Mouse (Mus musculus) bone marrow macrophage, adult 2 months (primary cell): ENCODE results near the gene Acmsd. TPM values are rescaled to one million over a fixed set of nuclear protein-coding genes. Genes with fewer than 3 reads are reported as not detected.

Experiments used
- H3K27ac ChIP-seq: 2 replicates; pipeline ENCODE4 v1.5.1; 2012; ENCODE audit warnings: low read depth, low read length; ENCODE audit not compliant: insufficient read depth
- H3K4me1 ChIP-seq: 2 replicates; pipeline ENCODE4 v1.6.1; 2012; ENCODE audit warnings: low read length; ENCODE audit not compliant: control insufficient read depth, insufficient read depth
- H3K4me3 ChIP-seq: 2 replicates; pipeline ENCODE4 v1.5.1; 2012; ENCODE audit warnings: mild to moderate bottlenecking, low read length, moderate library complexity; ENCODE audit not compliant: insufficient read depth
- CTCF ChIP-seq: IDR thresholded peaks from 2 replicates; pipeline ENCODE4 v1.5.1; 2012; ENCODE audit warnings: low read depth, mild to moderate bottlenecking, low read length, moderate library complexity
- POLR2A ChIP-seq: IDR thresholded peaks from 2 replicates; pipeline ENCODE4 v1.6.1; 2012; ENCODE audit warnings: mild to moderate bottlenecking, low read depth, low read length, borderline replicate concordance
- polyA plus RNA-seq: library from polyadenylated mRNA; stranded (reverse); fragments of >200 nt; gene quantifications from 2 replicates; pipeline ENCODE4 v1.2.4, GENCODE M21; 2012; ENCODE audit not compliant: missing spikeins, insufficient read depth, insufficient read length

Acmsd gene
- not detected in 2 replicates for polyA plus RNA-seq

DNA sequence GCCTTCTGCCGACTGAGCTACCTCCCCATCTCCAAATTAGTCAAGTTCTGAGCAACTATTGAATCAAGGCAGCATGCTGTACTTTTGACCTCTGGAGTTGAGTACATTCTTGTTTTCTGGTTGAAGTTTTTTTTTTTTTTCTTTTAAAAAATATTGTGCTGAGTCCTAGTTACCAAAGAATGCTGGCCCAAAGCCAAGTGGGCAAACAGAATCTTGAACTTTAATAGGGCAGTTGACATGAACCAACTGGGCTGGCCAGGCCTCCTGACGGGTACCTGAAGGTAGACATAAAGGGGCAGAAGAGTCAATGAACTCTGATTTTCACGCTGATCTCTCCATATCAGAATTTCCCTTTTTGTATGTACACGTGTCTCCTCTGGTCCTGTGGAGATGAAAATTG, at the start of gene Acmsd:
Gene Acmsd (plus strand): TSS at position 318 of the 400 bp plus-strand sequence.
- Histone ChIP-seq H3K4me3 (no peak within 1 kb of the TSS), H3K27ac (no peak within 1 kb of the TSS), H3K4me1 (no peaks in the 10 kb centered on the region)
- TF ChIP-seq POLR2A (no peak), CTCF (no peak)

DNA sequence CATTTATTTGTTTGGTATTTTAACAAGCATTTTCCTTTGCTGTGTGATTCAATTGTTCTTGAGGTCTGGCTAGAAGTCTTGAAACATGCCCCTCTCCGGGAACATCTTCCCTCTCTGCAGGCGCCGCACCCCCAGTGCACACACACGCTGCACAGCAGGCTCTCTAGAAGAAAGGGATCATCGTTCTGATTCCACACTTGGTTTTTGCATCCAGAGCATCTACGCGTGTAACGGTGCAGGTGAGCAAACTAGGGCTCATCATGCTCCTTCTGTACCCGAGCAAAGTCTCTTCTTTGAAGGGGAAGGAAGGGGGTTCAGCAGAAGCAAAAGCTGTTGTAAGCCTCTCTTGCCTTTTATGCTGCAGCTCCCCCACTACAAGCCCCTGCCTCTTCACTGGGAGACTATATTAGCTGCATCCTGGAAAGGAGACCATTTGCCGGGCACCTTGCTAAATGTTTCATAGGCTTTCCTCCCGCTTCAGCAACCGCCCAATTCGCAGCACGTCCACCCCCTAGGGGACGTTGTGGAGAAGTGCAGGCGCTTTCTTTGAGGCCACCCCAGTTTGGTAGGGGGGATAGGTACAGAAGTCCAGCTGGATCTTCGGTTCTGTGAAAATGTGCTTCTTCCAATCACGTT, 49.6 kb upstream of the Acmsd start, which contains the start of gene Tmem163:
Gene Tmem163 (minus strand): TSS at position 51 of the 636 bp plus-strand sequence.
- peak; percentile 76 for TF ChIP-seq CTCF
- TF ChIP-seq POLR2A, result no peak
- H3K4me3 ChIP-seq, result no peak within 1 kb of the TSS
- H3K4me1 ChIP-seq, result 0 out of 2 replicates have a peak, but pooled peaks cover 3% of the 10 kb centered on the region

DNA sequence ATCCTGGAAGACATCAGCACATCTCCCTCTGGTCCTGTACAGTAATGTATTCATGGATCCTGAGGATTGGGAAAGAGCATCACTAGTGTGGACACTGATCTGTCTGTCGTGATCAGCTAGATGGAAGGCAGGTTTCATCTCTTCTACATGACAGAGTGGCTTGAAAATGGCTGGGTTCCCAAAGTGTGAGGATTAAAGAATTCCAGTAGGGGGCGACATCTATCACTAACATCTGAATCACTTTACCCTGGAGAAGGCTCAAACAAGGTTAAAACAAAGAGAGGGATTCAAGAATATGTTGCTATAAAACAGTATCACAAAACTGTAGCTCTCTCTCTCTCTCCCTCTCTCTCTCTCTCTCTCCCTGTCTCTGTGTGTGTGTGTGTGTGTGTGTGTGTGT, 32.7 kb upstream of the Acmsd start:
- H3K27ac ChIP-seq, result no peak overlapping the region
- H3K4me3 ChIP-seq, result no peak overlapping the region
- TF ChIP-seq POLR2A (no peak), CTCF (no peak)
- no peaks in the 10 kb centered on the region for H3K4me1 ChIP-seq

More for the DNA sequence above, 49.6 kb upstream of the Acmsd start, which contains the start of gene Tmem163:
- no peak within 1 kb of the TSS for H3K27ac ChIP-seq

DNA sequence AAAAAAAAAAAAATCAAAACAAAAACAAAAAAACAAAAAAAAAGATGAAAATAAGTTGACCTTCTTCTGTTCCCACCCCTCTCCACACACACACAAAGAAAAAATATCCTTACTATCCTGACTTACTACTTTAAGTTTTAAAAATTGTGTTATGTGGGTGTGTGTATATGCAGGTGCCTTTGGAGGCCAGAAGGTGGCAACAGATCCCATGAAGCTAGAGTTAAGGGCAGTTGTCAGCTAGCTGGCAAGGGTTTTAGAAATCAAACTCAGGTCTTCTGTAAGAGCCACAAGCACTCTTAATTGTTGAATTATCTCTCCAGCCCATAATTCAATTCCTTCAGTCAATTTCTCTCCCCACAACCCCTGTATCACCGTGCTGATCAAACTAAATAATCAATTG, 27.0 kb upstream of the Acmsd start:
- H3K4me3 ChIP-seq, result no peak overlapping the region
- TF ChIP-seq CTCF, result no peak
- no peak for TF ChIP-seq POLR2A
- no peaks in the 10 kb centered on the region for H3K4me1 ChIP-seq
- no peak overlapping the region for H3K27ac ChIP-seq

DNA sequence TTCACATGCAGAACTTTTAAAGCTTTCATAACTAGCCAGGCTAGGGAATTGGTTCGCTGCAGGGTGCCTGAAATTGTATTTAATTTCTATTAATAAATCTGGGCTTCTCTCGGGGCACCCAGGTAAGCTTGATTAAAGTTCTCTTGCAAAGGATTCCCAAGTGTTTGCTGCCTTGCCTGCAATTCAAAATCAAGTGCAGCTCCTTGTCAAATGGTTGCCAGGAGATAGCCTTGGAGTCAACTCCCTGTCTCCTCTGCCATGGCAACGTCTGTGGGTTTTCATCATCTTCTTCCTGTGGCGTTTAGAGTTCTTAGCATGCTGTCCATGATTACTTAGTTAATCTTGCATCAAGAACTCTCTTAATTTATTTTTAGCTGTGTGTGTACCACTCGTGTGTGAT, 22.9 kb upstream of the Acmsd start:
- H3K4me1 ChIP-seq, result no peaks in the 10 kb centered on the region
- no peak overlapping the region for H3K4me3 ChIP-seq
- no peak overlapping the region for H3K27ac ChIP-seq
- TF ChIP-seq CTCF (no peak), POLR2A (no peak)

DNA sequence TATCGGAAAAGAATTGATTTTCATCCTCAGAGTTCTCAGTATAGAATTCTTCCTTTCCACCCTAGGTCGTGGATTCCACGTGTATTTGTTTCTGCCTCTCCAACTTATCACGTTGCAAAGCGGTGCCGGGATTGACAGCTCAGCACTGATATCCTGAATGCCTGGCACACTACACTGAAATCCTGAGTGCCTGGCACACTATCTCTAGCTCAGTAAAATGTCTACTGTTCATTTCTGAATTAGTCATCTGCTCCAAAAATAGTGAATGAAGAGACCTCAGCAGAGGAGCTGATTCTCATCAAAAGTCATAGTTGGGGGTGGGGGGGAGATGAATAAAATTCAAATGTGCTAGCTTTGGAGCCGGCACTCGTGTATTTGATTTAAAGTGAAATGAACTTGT, 12.8 kb upstream of the Acmsd start:
- Histone ChIP-seq H3K4me3 (no peak overlapping the region), H3K4me1 (no peaks in the 10 kb centered on the region), H3K27ac (no peak overlapping the region)
- TF ChIP-seq CTCF (no peak), POLR2A (no peak)

DNA sequence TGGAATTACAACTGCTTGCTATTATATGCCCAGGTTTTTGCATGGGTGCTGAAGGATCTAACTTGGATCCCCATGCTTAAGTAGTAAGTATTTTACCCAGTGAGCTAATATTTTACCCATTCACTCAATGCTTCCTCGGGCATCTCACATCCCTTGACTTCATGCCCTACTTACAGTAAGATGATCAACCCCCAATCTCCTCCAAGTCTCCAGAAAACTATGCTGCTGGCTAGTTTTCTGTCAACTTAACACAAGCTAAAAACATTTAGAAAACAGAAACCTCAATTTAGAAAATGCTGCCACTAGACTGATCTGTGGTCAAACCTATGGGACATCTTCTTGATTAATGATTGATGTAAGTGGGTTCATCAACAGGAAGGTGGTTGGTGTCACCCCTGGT, 10.9 kb upstream of the Acmsd start:
- no peak overlapping the region for H3K4me3 ChIP-seq
- H3K27ac ChIP-seq, result no peak overlapping the region
- TF ChIP-seq CTCF (no peak), POLR2A (no peak)
- no peaks in the 10 kb centered on the region for H3K4me1 ChIP-seq

DNA sequence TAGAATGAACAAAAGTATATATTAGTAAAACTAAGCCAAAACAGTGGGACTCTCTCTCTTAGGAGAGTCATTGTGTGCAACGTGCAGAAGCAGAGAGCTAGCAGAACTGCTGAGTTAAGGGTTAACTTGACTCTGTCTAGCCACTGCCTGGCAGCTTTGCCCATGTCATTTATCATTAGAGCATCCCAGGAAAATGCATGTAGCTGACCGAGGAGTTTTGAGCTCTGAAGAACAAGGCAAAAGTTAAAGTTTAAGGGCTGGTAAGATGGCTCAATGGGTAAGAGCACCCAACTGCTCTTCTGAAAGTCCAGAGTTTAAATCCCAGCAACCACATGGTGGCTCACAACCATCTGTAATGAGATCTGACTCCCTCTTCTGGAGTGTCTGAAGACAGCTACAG, 5.6 kb upstream of the Acmsd start:
- Histone ChIP-seq H3K27ac (no peak overlapping the region), H3K4me1 (no peaks in the 10 kb centered on the region), H3K4me3 (no peak overlapping the region)
- TF ChIP-seq CTCF, result no peak
- no peak for TF ChIP-seq POLR2A

DNA sequence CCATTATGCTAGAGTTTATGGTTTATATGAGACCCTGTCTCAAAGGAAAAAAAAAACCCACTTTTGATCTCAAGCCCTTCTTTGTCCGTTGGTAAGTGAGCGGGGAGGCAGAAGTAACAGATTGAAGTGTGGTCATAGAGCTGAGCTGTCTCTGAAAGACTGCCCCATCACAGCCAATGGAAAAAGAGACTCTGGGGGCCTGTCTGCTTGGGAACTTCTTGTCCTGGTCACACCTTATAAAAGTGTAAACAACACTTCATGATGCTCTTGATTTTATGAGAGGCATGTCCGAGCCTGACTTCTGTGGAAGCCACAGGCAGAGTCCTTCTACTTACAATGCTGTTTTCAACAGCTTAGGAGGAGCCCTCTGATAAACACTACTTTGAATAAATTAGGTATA, 1.9 kb downstream of the Acmsd start:
- H3K4me1 ChIP-seq, result no peaks in the 10 kb centered on the region
- no peak overlapping the region for H3K27ac ChIP-seq
- TF ChIP-seq POLR2A (no peak), CTCF (no peak)
- no peak overlapping the region for H3K4me3 ChIP-seq

DNA sequence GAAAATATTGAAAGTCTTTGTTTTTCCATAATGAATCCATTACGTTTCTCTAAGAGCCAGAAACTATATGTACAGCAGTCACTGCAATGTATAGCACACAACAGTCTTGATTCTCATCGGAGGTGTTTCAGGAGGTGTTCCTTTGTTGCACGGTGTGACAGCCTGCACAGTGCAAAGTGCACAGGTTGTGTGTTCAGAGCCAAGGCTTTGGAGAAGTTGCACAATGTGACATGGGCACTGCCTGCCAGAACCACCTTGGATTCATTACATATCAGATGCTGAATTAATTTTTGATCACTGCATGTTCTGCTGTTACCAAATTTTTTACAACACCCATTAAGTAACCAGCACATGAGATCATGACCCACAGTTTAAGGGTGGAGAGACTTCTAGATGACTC, 3.2 kb downstream of the Acmsd start:
- Histone ChIP-seq H3K4me3 (no peak overlapping the region), H3K27ac (no peak overlapping the region), H3K4me1 (no peaks in the 10 kb centered on the region)
- TF ChIP-seq CTCF (no peak), POLR2A (no peak)
